Mouse (Mus musculus) common myeloid progenitor, adult 5-6 weeks (primary cell): Measurements from ENCODE around the gene Hdac4. TPM values are rescaled to one million over a fixed set of nuclear protein-coding genes. Genes with fewer than 3 reads are reported as not detected.

ENCODE experiments used
- ATAC-seq: replicated peaks from 2 replicates; pipeline ENCODE4 v1.8.0; 2016; ENCODE audit warnings: low read depth, mild to moderate bottlenecking, moderate TSS enrichment, inconsistent platforms; ENCODE audit not compliant: poor library complexity, severe bottlenecking
- total RNA-seq: library from RNA; stranded (forward); fragments of 200-1000, 187-1606 nt; gene quantifications from 2 replicates; pipeline ENCODE4 v1.2.3, GENCODE M21; 2017

Gene Hdac4
- total RNA-seq, 1 experiment from 2014 or later: 11.2 TPM

GRCm38 (mm10) chr1:92043989-92044388, 151.5 kb downstream of the Hdac4 start:
- no peak for ATAC-seq

GRCm38 (mm10) chr1:92042126-92042525, 153.4 kb downstream of the Hdac4 start:
- no peak for ATAC-seq

- no peak for ATAC-seq
Observed at GRCm38 (mm10) chr1:92041290-92041689, 154.2 kb downstream of the Hdac4 start.

GRCm38 (mm10) chr1:92038714-92039113, 156.8 kb downstream of the Hdac4 start:
- ATAC-seq: no peak

- ATAC-seq: peak; percentile 36; the same call in 1 of the 2 replicates
Observed at GRCm38 (mm10) chr1:92037039-92037438, 158.5 kb downstream of the Hdac4 start.

- no peak for ATAC-seq
Observed at GRCm38 (mm10) chr1:92035770-92036169, 159.7 kb downstream of the Hdac4 start.

GRCm38 (mm10) chr1:92034247-92034646, 161.3 kb downstream of the Hdac4 start:
- peak; percentile 93 for ATAC-seq

GRCm38 (mm10) chr1:92033463-92033862, 162.0 kb downstream of the Hdac4 start:
- ATAC-seq: no peak

GRCm38 (mm10) chr1:92030541-92030940, 165.0 kb downstream of the Hdac4 start:
- ATAC-seq: no peak

GRCm38 (mm10) chr1:92028158-92028557, 167.3 kb downstream of the Hdac4 start:
- no peak for ATAC-seq

GRCm38 (mm10) chr1:92026351-92026750, 169.1 kb downstream of the Hdac4 start:
- ATAC-seq: no peak

GRCm38 (mm10) chr1:92023906-92024305, 171.6 kb downstream of the Hdac4 start:
- ATAC-seq: no peak

- ATAC-seq: no peak
Observed at GRCm38 (mm10) chr1:92022009-92022408, 173.5 kb downstream of the Hdac4 start.

GRCm38 (mm10) chr1:92015938-92016672, 179.4 kb downstream of the Hdac4 start:
- no peak for ATAC-seq

- no peak for ATAC-seq
Observed at GRCm38 (mm10) chr1:92015252-92015651, 180.2 kb downstream of the Hdac4 start.

GRCm38 (mm10) chr1:92014496-92014895, 181.0 kb downstream of the Hdac4 start:
- no peak for ATAC-seq

GRCm38 (mm10) chr1:92006666-92007065, 188.8 kb downstream of the Hdac4 start:
- no peak for ATAC-seq

- ATAC-seq: no peak
Observed at GRCm38 (mm10) chr1:92005617-92005940, 189.9 kb downstream of the Hdac4 start.

GRCm38 (mm10) chr1:92004906-92005616, 190.4 kb downstream of the Hdac4 start:
- ATAC-seq: no peak

GRCm38 (mm10) chr1:92004122-92004521, 191.4 kb downstream of the Hdac4 start:
- no peak for ATAC-seq

- ATAC-seq: no peak
Observed at GRCm38 (mm10) chr1:92000226-92000625, 195.3 kb downstream of the Hdac4 start.
